Mouse (Mus musculus): ENCODE measurements around the gene Bmt2. TPM values are rescaled to one million over a fixed set of nuclear protein-coding genes. Genes with fewer than 3 reads are reported as not detected.

The Bmt2 gene
- polyA plus RNA-seq, 1 experiment from 2014 or later, result 25.3 TPM

GRCm38 (mm10) chr6:13665646-13666045 is 12.1 kb downstream of the Bmt2 start:
- ATAC-seq (ENCODE audit: low FRiP score), result no peak
- Histone ChIP-seq H3K9ac (no peak overlapping the region), H3K4me3 (replicated peaks) (no peak overlapping the region), H3K4me2 (no peak overlapping the region), H3K27ac (no peak overlapping the region), H3K4me1 (no peaks in the 10 kb centered on the region), H3K27me3 (no peaks in the 10 kb centered on the region), H3K36me3 (replicated peaks) (peaks cover 11% of the 10 kb centered on the region), H3K9me3 (no peaks in the 10 kb centered on the region)
- 89% methylated on average over 7 of the region's 7 CpGs for WGBS

- no peak overlapping the region for H3K27ac ChIP-seq
- no peak overlapping the region for H3K9ac ChIP-seq
- H3K36me3 ChIP-seq (replicated peaks), result peaks cover 14% of the 10 kb centered on the region
- H3K4me1 ChIP-seq, result 0 out of 2 replicates have a peak, but pooled peaks cover 3% of the 10 kb centered on the region
- no peak overlapping the region for H3K4me3 ChIP-seq (replicated peaks)
- H3K4me2 ChIP-seq, result no peak overlapping the region
- H3K9me3 ChIP-seq, result no peaks in the 10 kb centered on the region
- no peak for ATAC-seq (ENCODE audit: low FRiP score)
- no peaks in the 10 kb centered on the region for H3K27me3 ChIP-seq
- WGBS, result 50% methylated on average over 2 of the region's 2 CpGs
Observed at GRCm38 (mm10) chr6:13658016-13658415, 19.8 kb downstream of the Bmt2 start.

DNA sequence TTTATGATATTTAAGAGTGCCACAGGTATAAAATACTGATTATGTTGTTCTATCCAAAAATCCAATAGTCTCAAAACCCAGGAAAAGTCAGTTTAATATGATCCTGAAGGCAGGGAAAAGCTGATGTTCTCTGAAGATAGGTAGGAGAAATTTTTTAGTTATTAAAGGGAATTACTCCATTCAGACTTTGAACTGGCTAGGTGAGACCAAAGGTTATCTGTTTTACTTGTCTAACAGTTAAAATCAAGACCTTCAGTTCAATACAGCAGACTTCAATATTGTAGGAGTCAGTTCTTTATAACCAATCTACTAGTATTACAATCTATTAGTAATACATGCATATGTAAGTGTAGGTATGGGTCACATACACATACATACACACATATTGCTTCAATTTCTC is 23.7 kb downstream of the Bmt2 start:
- Histone ChIP-seq H3K27me3 (no peaks in the 10 kb centered on the region), H3K27ac (no peak overlapping the region), H3K9ac (no peak overlapping the region), H3K4me1 (no peaks in the 10 kb centered on the region), H3K4me2 (no peak overlapping the region), H3K9me3 (no peaks in the 10 kb centered on the region), H3K4me3 (replicated peaks) (no peak overlapping the region), H3K36me3 (replicated peaks) (peaks cover 12% of the 10 kb centered on the region)
- ATAC-seq (ENCODE audit: low FRiP score), result no peak

GRCm38 (mm10) chr6:13652284-13652683 is 25.5 kb downstream of the Bmt2 start:
- ATAC-seq (ENCODE audit: low FRiP score), result no peak
- Histone ChIP-seq H3K27ac (no peak overlapping the region), H3K4me2 (no peak overlapping the region), H3K27me3 (no peaks in the 10 kb centered on the region), H3K4me1 (no peaks in the 10 kb centered on the region), H3K9me3 (0 out of 2 replicates have a peak, but pooled peaks cover 5% of the 10 kb centered on the region), H3K36me3 (replicated peaks) (peaks cover 22% of the 10 kb centered on the region), H3K4me3 (replicated peaks) (no peak overlapping the region), H3K9ac (no peak overlapping the region)
- WGBS, result 92% methylated on average over 3 of the region's 3 CpGs

- Histone ChIP-seq H3K4me2 (no peak overlapping the region), H3K27me3 (no peaks in the 10 kb centered on the region), H3K27ac (no peak overlapping the region), H3K4me1 (no peaks in the 10 kb centered on the region), H3K4me3 (replicated peaks) (no peak overlapping the region), H3K9me3 (0 out of 2 replicates have a peak, but pooled peaks cover 5% of the 10 kb centered on the region), H3K36me3 (replicated peaks) (peaks cover 22% of the 10 kb centered on the region), H3K9ac (no peak overlapping the region)
- no peak for ATAC-seq (ENCODE audit: low FRiP score)
- WGBS, result 97% methylated on average over 3 of the region's 3 CpGs
Observed at GRCm38 (mm10) chr6:13650854-13651253, 26.9 kb downstream of the Bmt2 start.

- no peak overlapping the region for H3K4me2 ChIP-seq
- 0 out of 2 replicates have a peak, but pooled peaks cover 5% of the 10 kb centered on the region for H3K9me3 ChIP-seq
- no peak for ATAC-seq (ENCODE audit: low FRiP score)
- no peaks in the 10 kb centered on the region for H3K27me3 ChIP-seq
- peaks cover 22% of the 10 kb centered on the region for H3K36me3 ChIP-seq (replicated peaks)
- no peak overlapping the region for H3K4me3 ChIP-seq (replicated peaks)
- H3K4me1 ChIP-seq, result no peaks in the 10 kb centered on the region
- H3K27ac ChIP-seq, result no peak overlapping the region
- H3K9ac ChIP-seq, result no peak overlapping the region
Observed at GRCm38 (mm10) chr6:13648305-13648704, 29.5 kb downstream of the Bmt2 start.

GRCm38 (mm10) chr6:13636582-13636989 is 41.2 kb downstream of the Bmt2 start:
- Histone ChIP-seq H3K4me1 (no peaks in the 10 kb centered on the region), H3K4me3 (replicated peaks) (no peak overlapping the region), H3K27ac (no peak overlapping the region), H3K9me3 (no peaks in the 10 kb centered on the region), H3K4me2 (no peak overlapping the region), H3K27me3 (no peaks in the 10 kb centered on the region), H3K36me3 (replicated peaks) (peaks cover 6% of the 10 kb centered on the region; the same call in 1 of the 2 replicates), H3K9ac (no peak overlapping the region)
- ATAC-seq (ENCODE audit: low FRiP score), result no peak
- WGBS, result 83% methylated on average over 3 of the region's 3 CpGs

DNA sequence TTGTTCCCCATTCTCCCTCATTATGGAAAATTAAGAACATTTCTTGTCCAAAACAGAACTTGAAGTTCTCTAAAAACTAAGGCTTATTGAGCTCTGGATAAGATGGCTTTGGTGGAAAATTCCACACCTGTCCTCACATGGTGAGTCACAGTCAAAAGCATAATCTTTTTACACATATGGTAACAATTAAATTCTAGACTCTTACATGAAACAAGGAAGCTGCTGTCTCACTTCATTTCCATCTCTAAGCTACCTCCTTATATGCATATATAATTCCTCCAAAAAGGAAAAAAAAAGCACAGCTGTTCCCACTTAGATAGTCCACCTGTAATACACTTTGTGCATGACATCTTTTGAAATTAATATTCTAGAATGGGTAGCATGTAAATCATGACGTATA is 45.2 kb downstream of the Bmt2 start:
- Histone ChIP-seq H3K4me3 (replicated peaks) (no peak overlapping the region), H3K9ac (no peak overlapping the region), H3K27ac (no peak overlapping the region), H3K36me3 (replicated peaks) (peaks cover 10% of the 10 kb centered on the region), H3K4me2 (no peak overlapping the region), H3K4me1 (no peaks in the 10 kb centered on the region), H3K27me3 (no peaks in the 10 kb centered on the region), H3K9me3 (no peaks in the 10 kb centered on the region)
- ATAC-seq (ENCODE audit: low FRiP score), result no peak
- 80% methylated on average over 1 of the region's 1 CpGs for WGBS

- no peaks in the 10 kb centered on the region for H3K27me3 ChIP-seq
- peaks cover 10% of the 10 kb centered on the region for H3K36me3 ChIP-seq (replicated peaks)
- H3K4me3 ChIP-seq (replicated peaks), result no peak overlapping the region
- H3K4me2 ChIP-seq, result no peak overlapping the region
- no peak for ATAC-seq (ENCODE audit: low FRiP score)
- H3K27ac ChIP-seq, result no peak overlapping the region
- H3K9me3 ChIP-seq, result no peaks in the 10 kb centered on the region
- no peaks in the 10 kb centered on the region for H3K4me1 ChIP-seq
- 88% methylated on average over 2 of the region's 2 CpGs for WGBS
- no peak overlapping the region for H3K9ac ChIP-seq
Observed at GRCm38 (mm10) chr6:13630607-13631006, 47.2 kb downstream of the Bmt2 start.

DNA sequence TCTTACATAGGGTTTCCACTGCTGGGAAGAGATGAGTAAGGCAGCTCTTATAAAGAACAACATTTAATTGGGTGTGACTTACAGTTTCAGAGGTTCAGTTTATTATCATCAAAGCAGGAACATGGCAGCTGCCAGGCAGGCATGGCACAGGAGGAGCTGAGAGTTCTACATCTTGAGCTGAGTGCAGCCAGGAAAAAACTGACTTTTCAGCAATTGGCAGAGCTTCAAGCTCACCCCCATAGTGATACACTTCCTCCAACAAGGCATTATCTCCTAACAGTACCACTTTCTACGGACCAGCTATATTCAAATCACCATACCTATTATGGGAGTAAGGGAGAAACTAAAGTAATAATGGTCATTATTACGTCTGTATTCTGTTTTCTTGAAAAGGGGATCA is 58.1 kb downstream of the Bmt2 start:
- Histone ChIP-seq H3K4me1 (no peaks in the 10 kb centered on the region), H3K4me3 (replicated peaks) (no peak overlapping the region), H3K9ac (no peak overlapping the region), H3K36me3 (replicated peaks) (peaks cover 6% of the 10 kb centered on the region; the same call in 1 of the 2 replicates), H3K4me2 (no peak overlapping the region), H3K27ac (no peak overlapping the region), H3K9me3 (no peaks in the 10 kb centered on the region), H3K27me3 (no peaks in the 10 kb centered on the region)
- no peak for ATAC-seq (ENCODE audit: low FRiP score)
- WGBS, result 82% methylated on average over 2 of the region's 2 CpGs

DNA sequence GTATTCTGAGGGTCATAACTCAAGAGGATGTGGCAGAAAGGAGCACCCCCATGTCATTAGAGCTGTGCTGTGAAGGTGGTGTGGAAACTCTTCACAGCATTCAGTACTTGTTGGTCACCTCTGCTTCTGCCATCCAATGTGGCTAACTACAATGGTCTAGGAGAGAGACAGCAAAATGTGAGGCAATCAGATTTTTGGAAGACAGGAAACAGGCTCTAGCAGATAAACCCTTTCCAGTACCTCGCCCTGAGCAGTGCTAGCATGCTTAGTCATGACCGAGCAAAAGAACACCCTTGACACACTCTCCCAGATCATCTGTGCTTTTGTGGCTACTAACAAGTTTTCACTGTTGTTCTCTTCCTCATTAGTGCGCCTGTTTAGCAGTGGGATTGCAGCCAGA is 60.7 kb downstream of the Bmt2 start:
- Histone ChIP-seq H3K9me3 (no peaks in the 10 kb centered on the region), H3K27me3 (no peaks in the 10 kb centered on the region), H3K4me1 (no peaks in the 10 kb centered on the region), H3K9ac (no peak overlapping the region), H3K4me2 (no peak overlapping the region), H3K27ac (no peak overlapping the region), H3K4me3 (replicated peaks) (no peak overlapping the region), H3K36me3 (replicated peaks) (peaks cover 4% of the 10 kb centered on the region; the same call in 1 of the 2 replicates)
- no peak for ATAC-seq (ENCODE audit: low FRiP score)
- WGBS, result 85% methylated on average over 3 of the region's 3 CpGs

GRCm38 (mm10) chr6:13614568-13614967 is 63.2 kb downstream of the Bmt2 start:
- Histone ChIP-seq H3K36me3 (replicated peaks) (no peaks in the 10 kb centered on the region), H3K4me1 (no peaks in the 10 kb centered on the region), H3K9ac (no peak overlapping the region), H3K9me3 (no peaks in the 10 kb centered on the region), H3K27me3 (no peaks in the 10 kb centered on the region), H3K27ac (no peak overlapping the region), H3K4me3 (replicated peaks) (no peak overlapping the region), H3K4me2 (no peak overlapping the region)
- ATAC-seq (ENCODE audit: low FRiP score), result no peak
- WGBS, result 88% methylated on average over 3 of the region's 3 CpGs

DNA sequence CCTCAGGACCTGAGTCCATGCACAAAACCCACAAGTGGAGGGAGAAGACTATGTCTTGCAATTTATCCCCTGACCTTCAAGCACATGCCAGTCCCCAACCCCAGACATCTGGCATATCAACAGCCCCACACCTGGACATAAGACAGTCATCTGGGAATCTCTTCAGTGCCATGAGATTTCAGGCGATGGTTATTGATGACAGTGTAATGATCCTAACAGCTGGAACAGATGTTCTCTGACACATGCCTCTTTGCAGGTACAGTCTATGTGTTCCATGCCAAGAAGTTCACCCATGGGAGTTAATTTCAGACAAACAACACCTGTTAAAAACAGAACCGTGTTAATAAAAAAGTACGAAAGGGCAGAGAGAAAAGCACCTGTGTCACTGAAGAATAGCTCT is 64.1 kb downstream of the Bmt2 start:
- Histone ChIP-seq H3K27ac (no peak overlapping the region), H3K27me3 (no peaks in the 10 kb centered on the region), H3K4me1 (no peaks in the 10 kb centered on the region; the same call in 1 of the 2 replicates), H3K4me2 (no peak overlapping the region), H3K4me3 (replicated peaks) (no peak overlapping the region), H3K9ac (no peak overlapping the region), H3K9me3 (no peaks in the 10 kb centered on the region), H3K36me3 (replicated peaks) (no peaks in the 10 kb centered on the region)
- ATAC-seq (ENCODE audit: low FRiP score), result no peak
- WGBS, result 93% methylated on average over 3 of the region's 3 CpGs
